Mouse (Mus musculus): Measurements from ENCODE around the gene Abcc3. TPM values are rescaled to one million over a fixed set of nuclear protein-coding genes. Genes with fewer than 3 reads are reported as not detected.

The Abcc3 gene
- polyA plus RNA-seq, 1 experiment from 2014 or later: 0.27 TPM

- Histone ChIP-seq H3K27me3 (replicated peaks; ENCODE audit: control insufficient read depth, insufficient read depth, low read length) (no peaks in the 10 kb centered on the region), H3K4me3 (ENCODE audit: low read depth, low read length) (no peak overlapping the region), H3K9ac (ENCODE audit: low read length) (no peak overlapping the region; the same call in 1 of the 2 replicates), H3K36me3 (ENCODE audit: control insufficient read depth, insufficient read depth, low read length) (peaks cover 32% of the 10 kb centered on the region), H3K9me3 (replicated peaks; ENCODE audit: control insufficient read depth, low read length) (no peaks in the 10 kb centered on the region), H3K27ac (ENCODE audit: low read depth, low read length) (peak overlapping the region; percentile 34; the same call in 1 of the 2 replicates), H3K4me1 (ENCODE audit: control insufficient read depth, insufficient read depth, low read length) (peaks cover 9% of the 10 kb centered on the region; the same call in 1 of the 2 replicates), H3K4me2 (ENCODE audit: low read length) (no peak overlapping the region)
- 68% methylated on average over 10 of the region's 10 CpGs for WGBS
- DNase-seq (ENCODE audit: low spot score) (no peak), ATAC-seq (no peak)
These were observed 51.6 kb downstream of the Abcc3 start for GRCm38 (mm10) chr11:94340948-94341933.

GRCm38 (mm10) chr11:94339732-94340585 lies 52.8 kb downstream of the Abcc3 start:
- peaks cover 43% of the 10 kb centered on the region for H3K36me3 ChIP-seq (ENCODE audit: control insufficient read depth, insufficient read depth, low read length)
- peak overlapping the region; percentile 17; the same call in 1 of the 2 replicates for H3K27ac ChIP-seq (ENCODE audit: low read depth, low read length)
- DNase-seq (ENCODE audit: low spot score) (peak; percentile 91), ATAC-seq (peak; percentile 90)
- H3K9ac ChIP-seq (ENCODE audit: low read length): no peak overlapping the region
- 58% methylated on average over 18 of the region's 18 CpGs for WGBS
- no peaks in the 10 kb centered on the region for H3K27me3 ChIP-seq (replicated peaks; ENCODE audit: control insufficient read depth, insufficient read depth, low read length)
- H3K4me1 ChIP-seq (ENCODE audit: control insufficient read depth, insufficient read depth, low read length): peaks cover 9% of the 10 kb centered on the region; the same call in 1 of the 2 replicates
- H3K4me3 ChIP-seq (ENCODE audit: low read depth, low read length): no peak overlapping the region
- no peak overlapping the region for H3K4me2 ChIP-seq (ENCODE audit: low read length)
- no peaks in the 10 kb centered on the region for H3K9me3 ChIP-seq (replicated peaks; ENCODE audit: control insufficient read depth, low read length)

GRCm38 (mm10) chr11:94338347-94338746 lies 54.5 kb downstream of the Abcc3 start:
- 93% methylated on average over 2 of the region's 2 CpGs for WGBS
- ATAC-seq: no peak
- Histone ChIP-seq H3K4me2 (ENCODE audit: low read length) (no peak overlapping the region), H3K36me3 (ENCODE audit: control insufficient read depth, insufficient read depth, low read length) (peaks cover 54% of the 10 kb centered on the region), H3K4me1 (ENCODE audit: control insufficient read depth, insufficient read depth, low read length) (peaks cover 6% of the 10 kb centered on the region; the same call in 1 of the 2 replicates), H3K27ac (ENCODE audit: low read depth, low read length) (no peak overlapping the region), H3K4me3 (ENCODE audit: low read depth, low read length) (no peak overlapping the region), H3K27me3 (replicated peaks; ENCODE audit: control insufficient read depth, insufficient read depth, low read length) (no peaks in the 10 kb centered on the region), H3K9me3 (replicated peaks; ENCODE audit: control insufficient read depth, low read length) (no peaks in the 10 kb centered on the region), H3K9ac (ENCODE audit: low read length) (no peak overlapping the region)
- no peak for DNase-seq (ENCODE audit: low spot score)

GRCm38 (mm10) chr11:94336551-94336950 lies 56.2 kb downstream of the Abcc3 start:
- Histone ChIP-seq H3K4me1 (ENCODE audit: control insufficient read depth, insufficient read depth, low read length) (no peaks in the 10 kb centered on the region), H3K36me3 (ENCODE audit: control insufficient read depth, insufficient read depth, low read length) (peaks cover 59% of the 10 kb centered on the region), H3K4me2 (ENCODE audit: low read length) (no peak overlapping the region), H3K9me3 (replicated peaks; ENCODE audit: control insufficient read depth, low read length) (no peaks in the 10 kb centered on the region), H3K4me3 (ENCODE audit: low read depth, low read length) (no peak overlapping the region), H3K27me3 (replicated peaks; ENCODE audit: control insufficient read depth, insufficient read depth, low read length) (no peaks in the 10 kb centered on the region), H3K27ac (ENCODE audit: low read depth, low read length) (no peak overlapping the region), H3K9ac (ENCODE audit: low read length) (no peak overlapping the region)
- ATAC-seq: no peak
- no peak for DNase-seq (ENCODE audit: low spot score)

GRCm38 (mm10) chr11:94334386-94334968 lies 58.3 kb downstream of the Abcc3 start:
- Histone ChIP-seq H3K36me3 (ENCODE audit: control insufficient read depth, insufficient read depth, low read length) (peaks cover 53% of the 10 kb centered on the region), H3K4me2 (ENCODE audit: low read length) (no peak overlapping the region), H3K27me3 (replicated peaks; ENCODE audit: control insufficient read depth, insufficient read depth, low read length) (no peaks in the 10 kb centered on the region), H3K4me3 (ENCODE audit: low read depth, low read length) (no peak overlapping the region), H3K4me1 (ENCODE audit: control insufficient read depth, insufficient read depth, low read length) (peaks cover 13% of the 10 kb centered on the region; the same call in 1 of the 2 replicates), H3K9me3 (replicated peaks; ENCODE audit: control insufficient read depth, low read length) (no peaks in the 10 kb centered on the region), H3K27ac (ENCODE audit: low read depth, low read length) (no peak overlapping the region), H3K9ac (ENCODE audit: low read length) (no peak overlapping the region)
- WGBS: 82% methylated on average over 8 of the region's 8 CpGs
- DNase-seq (ENCODE audit: low spot score): no peak
- ATAC-seq: no peak

GRCm38 (mm10) chr11:94332726-94333125 lies 60.1 kb downstream of the Abcc3 start:
- no peaks in the 10 kb centered on the region for H3K27me3 ChIP-seq (replicated peaks; ENCODE audit: control insufficient read depth, insufficient read depth, low read length)
- H3K9ac ChIP-seq (ENCODE audit: low read length): no peak overlapping the region
- DNase-seq (ENCODE audit: low spot score) (no peak), ATAC-seq (no peak)
- 92% methylated on average over 6 of the region's 6 CpGs for WGBS
- H3K9me3 ChIP-seq (replicated peaks; ENCODE audit: control insufficient read depth, low read length): no peaks in the 10 kb centered on the region
- peaks cover 36% of the 10 kb centered on the region for H3K36me3 ChIP-seq (ENCODE audit: control insufficient read depth, insufficient read depth, low read length)
- H3K4me3 ChIP-seq (ENCODE audit: low read depth, low read length): no peak overlapping the region
- no peak overlapping the region for H3K4me2 ChIP-seq (ENCODE audit: low read length)
- H3K4me1 ChIP-seq (ENCODE audit: control insufficient read depth, insufficient read depth, low read length): peaks cover 16% of the 10 kb centered on the region; the same call in 1 of the 2 replicates
- no peak overlapping the region for H3K27ac ChIP-seq (ENCODE audit: low read depth, low read length)

GRCm38 (mm10) chr11:94330211-94330610 lies 62.6 kb downstream of the Abcc3 start:
- DNase-seq (ENCODE audit: low spot score): no peak
- peaks cover 23% of the 10 kb centered on the region for H3K4me1 ChIP-seq (ENCODE audit: control insufficient read depth, insufficient read depth, low read length)
- 98% methylated on average over 3 of the region's 3 CpGs for WGBS

GRCm38 (mm10) chr11:94329270-94329891 lies 63.4 kb downstream of the Abcc3 start:
- H3K4me3 ChIP-seq (ENCODE audit: low read depth, low read length): peak overlapping the region; percentile 64
- DNase-seq (ENCODE audit: low spot score) (peak; percentile 83), ATAC-seq (no peak)
- peak overlapping the region; percentile 76 for H3K4me2 ChIP-seq (ENCODE audit: low read length)
- peaks cover 12% of the 10 kb centered on the region for H3K36me3 ChIP-seq (ENCODE audit: control insufficient read depth, insufficient read depth, low read length)
- H3K27me3 ChIP-seq (replicated peaks; ENCODE audit: control insufficient read depth, insufficient read depth, low read length): no peaks in the 10 kb centered on the region
- WGBS: 32% methylated on average over 4 of the region's 4 CpGs
- H3K9ac ChIP-seq (ENCODE audit: low read length): no peak overlapping the region
- H3K27ac ChIP-seq (ENCODE audit: low read depth, low read length): 0 out of 2 replicates have a peak overlapping the region, but pooled peaks have one; percentile 36
- no peaks in the 10 kb centered on the region for H3K9me3 ChIP-seq (replicated peaks; ENCODE audit: control insufficient read depth, low read length)
- H3K4me1 ChIP-seq (ENCODE audit: control insufficient read depth, insufficient read depth, low read length): peaks cover 23% of the 10 kb centered on the region

More at GRCm38 (mm10) chr11:94330211-94330610, 62.6 kb downstream of the Abcc3 start:
- Histone ChIP-seq H3K27ac (ENCODE audit: low read depth, low read length) (no peak overlapping the region), H3K9me3 (replicated peaks; ENCODE audit: control insufficient read depth, low read length) (no peaks in the 10 kb centered on the region), H3K27me3 (replicated peaks; ENCODE audit: control insufficient read depth, insufficient read depth, low read length) (no peaks in the 10 kb centered on the region), H3K36me3 (ENCODE audit: control insufficient read depth, insufficient read depth, low read length) (peaks cover 17% of the 10 kb centered on the region), H3K4me3 (ENCODE audit: low read depth, low read length) (no peak overlapping the region), H3K9ac (ENCODE audit: low read length) (no peak overlapping the region), H3K4me2 (ENCODE audit: low read length) (no peak overlapping the region)
- ATAC-seq: no peak

All from forebrain, embryonic 14.5 days (tissue).